Mouse (Mus musculus): ENCODE data around the gene Smurf1.

Gene Smurf1

DNA sequence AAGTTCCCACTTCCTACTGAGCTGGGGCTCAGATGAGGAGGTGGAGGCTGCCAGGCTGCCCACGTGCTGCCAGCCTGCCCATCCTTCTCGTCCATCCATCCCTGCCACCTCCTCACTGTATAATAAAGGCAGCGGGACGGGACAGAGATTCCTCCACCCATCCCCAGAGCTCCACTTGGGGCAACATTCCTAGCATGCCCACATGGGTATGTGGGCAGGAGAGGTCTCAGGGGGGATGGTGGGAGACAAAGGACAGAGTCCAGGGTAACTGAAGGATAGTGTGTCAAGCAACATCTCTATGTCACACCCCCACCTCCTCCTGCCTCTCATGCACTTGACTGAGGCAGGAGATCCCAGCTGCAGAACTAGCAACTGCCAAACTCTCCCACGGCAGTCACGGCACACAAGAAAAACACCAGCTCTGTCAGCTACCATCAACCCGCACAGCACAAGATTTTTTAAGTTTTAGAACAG is 51.2 kb downstream of the Smurf1 start:
- no peak for DNase-seq (ENCODE audit: low spot score)

DNA sequence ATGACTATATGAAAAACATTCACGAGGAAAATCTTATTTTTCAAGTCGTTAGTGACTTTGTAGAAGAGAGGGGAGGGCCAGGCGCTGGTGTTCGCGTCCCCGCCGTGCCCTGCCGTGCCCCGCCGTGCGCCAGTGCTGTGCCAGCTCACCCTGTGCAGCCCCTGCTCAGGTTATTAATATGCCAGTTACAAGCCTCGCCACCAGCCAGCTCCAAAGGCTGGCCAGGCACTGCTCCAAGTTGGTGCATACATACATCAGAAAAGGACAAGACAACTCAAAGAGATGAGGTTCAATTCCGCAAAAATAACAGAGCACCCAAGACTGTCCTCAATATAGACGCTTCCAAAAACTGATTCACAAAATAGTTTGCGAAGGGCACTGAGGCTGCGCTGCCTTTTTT is 51.7 kb downstream of the Smurf1 start:
- no peak for DNase-seq (ENCODE audit: low spot score)

DNA sequence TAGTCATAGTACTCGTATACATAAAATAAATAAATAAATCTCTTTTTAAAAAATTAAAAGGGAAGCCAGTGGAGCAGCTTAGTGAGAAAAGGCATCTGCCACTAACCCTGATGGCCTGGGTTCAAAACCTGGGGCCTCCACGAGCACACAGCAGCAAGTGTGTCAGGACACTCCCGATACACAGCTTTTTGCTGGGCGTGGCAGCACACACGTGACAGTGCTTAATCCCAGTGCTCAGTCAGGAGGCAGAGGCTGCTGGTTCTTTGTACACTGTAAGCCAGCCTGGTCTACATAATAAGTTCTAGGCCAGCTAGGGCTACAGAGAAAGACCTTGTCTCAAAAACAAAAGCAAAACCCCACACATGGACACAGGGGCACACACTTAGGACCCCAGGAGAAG is 52.3 kb downstream of the Smurf1 start:
- no peak for DNase-seq (ENCODE audit: low spot score)

DNA sequence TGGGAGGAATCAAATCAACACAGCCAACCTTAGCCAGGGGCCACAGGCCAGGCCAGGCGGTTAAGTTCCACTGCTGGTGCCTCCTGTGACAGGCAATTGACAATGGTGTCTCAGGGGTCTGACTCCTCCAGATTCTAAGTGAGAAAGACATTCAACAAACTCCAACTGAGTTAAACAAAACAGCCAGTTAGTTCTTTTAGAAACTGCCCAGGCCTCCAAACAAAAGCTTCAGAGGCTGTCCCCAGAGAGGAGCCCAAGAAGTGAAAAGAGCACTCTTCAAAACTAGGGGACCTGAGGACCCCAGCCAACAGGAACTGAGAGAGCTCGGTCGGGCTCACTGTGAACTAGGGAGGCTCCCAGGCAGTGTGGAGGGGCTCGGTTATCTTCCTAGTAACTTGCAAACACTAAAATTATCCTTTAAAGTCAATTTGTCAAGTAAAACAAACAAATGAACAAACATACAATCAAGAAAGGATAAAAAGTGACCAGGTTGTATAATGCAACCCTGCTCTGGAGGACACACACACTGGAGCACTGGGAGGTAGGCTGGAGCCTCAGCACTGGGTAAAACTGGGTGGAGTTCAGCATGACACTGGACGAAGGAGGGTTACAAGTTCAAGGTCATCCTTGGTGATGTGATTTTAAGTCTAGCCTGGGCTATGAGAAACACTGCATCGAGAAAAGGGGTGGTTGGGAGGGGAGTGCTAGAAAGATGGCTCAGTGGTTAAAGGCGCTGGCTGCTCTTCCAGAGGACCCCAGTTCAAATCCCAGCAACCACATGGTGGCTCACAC is 52.9 kb downstream of the Smurf1 start:
- no peak for DNase-seq (ENCODE audit: low spot score)

DNA sequence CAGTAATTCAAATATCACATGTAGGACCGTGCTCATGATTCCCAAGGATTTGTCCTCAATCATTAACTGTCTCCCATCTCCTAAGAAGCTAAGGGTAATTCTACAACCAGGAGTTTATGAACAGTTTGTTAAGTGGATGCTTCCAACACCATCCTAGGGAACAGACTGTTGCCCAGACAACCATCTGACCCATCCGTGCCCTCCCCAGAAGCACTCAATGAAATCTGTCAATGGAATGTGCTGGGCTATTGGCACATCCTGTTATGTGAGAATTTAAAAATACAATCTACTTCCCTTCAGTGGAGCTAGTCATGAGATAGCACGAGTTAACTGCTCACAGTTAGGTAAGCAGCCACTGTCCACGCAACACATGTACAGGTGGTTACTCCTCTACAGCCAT is 56.1 kb downstream of the Smurf1 start:
- DNase-seq (ENCODE audit: low spot score), result no peak

DNA sequence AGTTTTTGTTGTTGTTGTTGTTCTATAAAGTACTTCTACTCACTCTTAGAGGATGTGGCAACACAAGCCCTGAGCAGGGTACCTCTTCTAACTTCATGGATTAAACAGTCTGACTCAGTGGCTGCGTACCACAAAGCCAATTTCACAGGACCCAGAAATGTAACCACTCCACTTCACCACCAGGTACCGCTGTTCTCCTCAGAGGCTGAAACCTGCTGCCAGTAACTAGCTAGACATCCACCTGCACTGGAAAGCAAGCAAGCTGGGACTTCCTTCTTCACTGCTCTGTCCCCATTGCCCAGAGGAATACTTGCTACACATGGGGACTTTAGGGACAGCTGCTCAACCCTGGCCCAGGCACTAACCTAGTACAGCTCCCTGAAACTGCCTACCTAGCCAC is 58.1 kb downstream of the Smurf1 start:
- no peak for DNase-seq (ENCODE audit: low spot score)

DNA sequence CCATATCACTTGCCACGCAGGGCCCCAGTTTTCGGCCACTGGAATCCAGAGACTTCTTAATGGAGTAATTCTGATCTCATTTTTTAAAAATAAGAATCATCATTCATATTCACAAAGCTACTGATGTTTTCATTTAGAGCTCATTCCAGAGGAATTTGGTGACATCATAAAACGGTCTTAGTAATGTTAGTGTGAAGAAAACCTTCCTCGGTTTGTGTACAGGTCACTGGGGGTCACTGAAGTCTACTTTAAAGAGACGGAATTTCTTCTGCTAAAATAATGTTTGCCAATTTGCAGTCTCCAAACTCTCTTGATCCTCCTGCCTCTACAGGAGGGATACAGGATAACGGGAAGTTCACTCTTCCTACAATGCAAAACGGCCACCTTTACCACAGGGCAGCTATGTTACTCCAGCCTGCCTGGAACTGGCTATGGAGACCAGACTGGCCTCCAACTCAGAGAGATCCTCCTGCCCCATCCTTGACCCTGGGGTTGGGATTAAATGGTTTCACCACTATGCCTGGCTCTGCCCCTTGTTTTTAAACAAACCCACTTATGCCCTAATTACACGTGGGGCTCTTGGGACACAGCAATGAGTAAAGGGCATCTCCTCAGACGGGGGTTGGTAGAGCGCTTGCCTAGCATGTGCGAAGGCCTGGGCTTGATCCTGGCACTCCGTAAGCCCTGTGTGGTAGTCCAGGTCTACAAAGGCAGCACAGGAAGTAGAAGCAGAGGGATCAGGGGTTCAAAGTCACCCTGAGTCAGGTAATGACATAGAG is 61.1 kb downstream of the Smurf1 start:
- no peak for DNase-seq (ENCODE audit: low spot score)

DNA sequence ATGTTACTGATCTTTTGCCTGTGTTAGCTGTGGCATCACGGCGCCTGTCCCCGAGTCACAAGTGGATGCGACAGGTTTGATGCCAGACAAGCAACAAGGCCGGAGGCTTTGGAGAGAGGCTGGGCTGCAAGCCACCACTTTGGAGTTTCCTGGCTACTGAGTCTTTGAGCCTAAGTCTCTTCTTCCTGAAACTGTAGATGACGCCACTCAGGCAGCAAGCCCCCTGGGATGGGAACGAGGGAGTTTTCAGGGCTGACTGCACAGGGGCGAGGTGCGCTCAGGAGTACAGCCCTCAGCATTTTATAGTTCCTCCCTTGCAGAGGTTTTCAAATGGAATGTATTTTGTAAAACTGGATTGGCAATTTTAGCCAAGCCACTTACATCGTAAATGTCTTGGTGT is 63.9 kb downstream of the Smurf1 start:
- no peak for DNase-seq (ENCODE audit: low spot score)

DNA sequence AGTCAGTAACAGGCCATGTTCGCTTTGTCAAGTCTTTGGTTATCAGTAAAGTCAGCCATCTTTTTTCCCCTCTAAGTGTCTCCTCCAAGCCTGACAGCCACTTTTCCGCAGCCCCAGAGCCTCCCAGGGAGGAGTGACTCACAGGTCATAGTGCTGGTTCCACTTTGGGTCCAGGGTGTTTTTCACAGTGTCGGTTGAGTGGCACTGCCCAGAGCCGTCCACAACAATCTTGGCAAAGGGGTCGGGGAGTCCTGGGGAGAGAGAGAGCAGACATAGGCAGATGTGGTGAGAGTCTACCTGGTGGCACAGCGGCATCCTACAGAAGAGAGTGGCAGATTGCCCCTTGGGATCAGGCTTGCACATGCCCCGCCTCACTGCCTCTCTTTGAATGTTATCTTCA is 64.6 kb downstream of the Smurf1 start:
- no peak for DNase-seq (ENCODE audit: low spot score)

DNA sequence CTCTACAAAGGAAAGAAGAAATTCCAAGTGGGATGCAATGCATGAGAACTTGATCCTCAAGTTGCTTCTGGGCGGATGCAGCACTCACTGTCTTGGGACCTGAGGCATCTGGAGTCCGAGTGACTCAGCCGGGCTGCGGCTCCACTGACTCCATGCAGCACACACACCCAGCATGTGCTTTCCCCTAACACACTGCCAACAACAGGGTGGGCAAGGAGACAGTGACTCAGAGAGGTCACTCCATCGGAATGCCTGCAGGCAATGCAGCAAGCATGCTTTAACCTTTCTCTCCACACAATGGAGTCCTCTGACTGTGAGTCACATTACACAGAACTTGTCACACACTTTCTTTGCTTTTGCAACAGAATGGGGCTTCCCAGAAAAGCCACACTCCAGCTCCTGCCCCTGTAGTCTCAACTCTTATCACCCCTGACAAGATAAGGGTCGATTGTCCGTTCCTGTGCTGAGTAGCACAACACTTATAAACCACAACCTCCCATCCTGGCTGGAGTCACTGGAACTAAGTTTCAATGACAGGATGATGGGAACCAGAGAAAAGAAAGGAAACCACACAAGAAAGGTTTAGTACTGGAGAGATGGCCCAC is 67.1 kb downstream of the Smurf1 start:
- DNase-seq (ENCODE audit: low spot score), result no peak

DNA sequence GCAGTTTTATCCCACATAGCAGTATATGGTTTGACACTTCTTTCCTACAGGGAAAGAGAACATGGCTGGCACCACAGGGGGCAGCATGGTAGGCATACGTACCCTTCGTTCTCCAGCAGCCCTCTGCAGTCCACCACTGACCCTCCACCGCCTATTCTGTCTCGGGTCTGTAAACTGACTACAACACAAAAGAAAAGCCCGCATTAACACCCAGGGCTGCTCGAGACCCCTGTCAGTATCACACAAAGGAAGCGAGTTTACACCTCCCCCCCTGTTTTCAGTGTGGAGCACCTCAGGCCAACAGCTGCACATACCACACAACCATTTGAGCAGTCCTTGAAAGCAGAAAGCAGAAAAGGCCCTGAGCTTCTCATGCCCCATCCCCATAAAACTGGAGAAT is 67.8 kb downstream of the Smurf1 start:
- DNase-seq (ENCODE audit: low spot score), result no peak

DNA sequence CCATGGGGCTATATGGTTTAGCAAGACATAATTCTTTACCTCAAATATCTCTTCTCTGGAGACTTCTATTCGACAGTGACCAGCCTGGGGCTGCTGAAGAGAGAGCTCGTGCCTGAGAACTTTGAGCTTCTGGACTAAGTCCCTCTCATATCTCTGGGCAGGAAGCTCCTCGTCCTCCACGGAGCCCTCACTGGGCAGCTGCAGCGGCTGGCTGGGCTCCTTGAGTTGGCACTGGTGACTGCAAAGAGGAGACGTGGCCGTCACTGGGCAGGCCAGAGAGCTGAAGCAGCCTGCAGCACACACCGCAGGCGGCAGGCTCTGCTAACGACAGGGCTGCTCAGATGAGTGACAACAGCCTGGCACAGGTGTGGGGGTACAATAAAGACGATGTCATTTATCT is 74.4 kb downstream of the Smurf1 start:
- DNase-seq (ENCODE audit: low spot score), result no peak

DNA sequence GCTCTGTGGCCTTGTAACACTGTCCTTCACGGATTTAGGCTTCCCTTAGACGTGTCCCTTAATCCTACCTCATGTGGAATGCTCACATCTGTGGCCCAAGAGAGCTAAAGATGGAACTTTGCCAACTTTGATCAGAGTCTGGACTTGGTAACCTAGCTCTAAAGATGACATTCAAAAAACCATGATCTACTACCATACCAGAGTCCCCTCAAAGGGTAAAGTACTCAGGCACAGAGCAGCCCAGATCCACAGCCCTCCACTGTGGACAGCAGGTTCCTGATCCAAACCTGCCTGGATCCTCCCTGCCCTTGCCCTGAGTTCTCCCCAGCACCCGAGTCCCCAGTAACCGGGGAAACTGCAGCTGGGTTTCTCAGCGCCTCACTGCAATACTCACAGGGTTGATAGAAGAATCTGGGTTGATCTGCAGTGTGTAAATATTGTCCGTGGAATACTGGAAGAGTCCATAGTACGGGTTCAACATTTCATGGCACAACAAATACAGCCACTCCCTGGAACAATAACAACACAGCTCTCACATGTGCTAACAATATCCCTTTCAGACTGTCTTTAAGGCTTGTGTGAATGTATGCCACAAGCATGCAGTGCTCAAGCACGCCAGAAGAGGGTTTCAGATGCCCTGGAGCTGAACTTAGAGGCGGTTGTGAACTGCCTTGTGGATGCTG is 79.5 kb downstream of the Smurf1 start:
- DNase-seq (ENCODE audit: low spot score), result no peak

DNA sequence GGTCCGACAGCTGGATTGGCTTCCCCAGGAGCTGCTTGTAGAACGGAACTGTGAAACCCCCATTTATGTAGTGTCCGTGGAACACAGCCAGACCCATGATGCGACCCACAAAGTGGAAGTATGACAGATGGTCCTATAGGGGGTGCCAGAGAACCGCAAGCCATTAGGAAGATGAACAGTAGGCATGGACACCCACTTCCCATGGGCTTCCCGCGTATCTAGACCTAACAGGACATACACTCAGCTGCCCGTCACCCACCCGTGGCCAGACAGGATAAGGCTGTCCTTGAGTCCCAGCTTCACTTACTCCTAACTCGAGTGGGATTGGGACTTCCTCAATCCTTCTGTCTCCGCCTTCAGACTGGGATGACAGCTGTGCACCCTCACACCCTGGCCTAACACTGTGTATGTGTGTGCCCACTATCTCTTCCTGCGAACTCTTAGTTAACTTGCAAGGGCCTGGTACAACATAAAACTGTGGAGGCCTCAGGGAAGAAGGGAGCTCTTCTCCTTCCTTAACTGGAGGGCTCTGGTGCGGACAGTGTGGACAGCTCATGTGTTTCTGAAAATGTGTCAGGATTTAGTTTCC is 80.9 kb downstream of the Smurf1 start:
- no peak for DNase-seq (ENCODE audit: low spot score)

DNA sequence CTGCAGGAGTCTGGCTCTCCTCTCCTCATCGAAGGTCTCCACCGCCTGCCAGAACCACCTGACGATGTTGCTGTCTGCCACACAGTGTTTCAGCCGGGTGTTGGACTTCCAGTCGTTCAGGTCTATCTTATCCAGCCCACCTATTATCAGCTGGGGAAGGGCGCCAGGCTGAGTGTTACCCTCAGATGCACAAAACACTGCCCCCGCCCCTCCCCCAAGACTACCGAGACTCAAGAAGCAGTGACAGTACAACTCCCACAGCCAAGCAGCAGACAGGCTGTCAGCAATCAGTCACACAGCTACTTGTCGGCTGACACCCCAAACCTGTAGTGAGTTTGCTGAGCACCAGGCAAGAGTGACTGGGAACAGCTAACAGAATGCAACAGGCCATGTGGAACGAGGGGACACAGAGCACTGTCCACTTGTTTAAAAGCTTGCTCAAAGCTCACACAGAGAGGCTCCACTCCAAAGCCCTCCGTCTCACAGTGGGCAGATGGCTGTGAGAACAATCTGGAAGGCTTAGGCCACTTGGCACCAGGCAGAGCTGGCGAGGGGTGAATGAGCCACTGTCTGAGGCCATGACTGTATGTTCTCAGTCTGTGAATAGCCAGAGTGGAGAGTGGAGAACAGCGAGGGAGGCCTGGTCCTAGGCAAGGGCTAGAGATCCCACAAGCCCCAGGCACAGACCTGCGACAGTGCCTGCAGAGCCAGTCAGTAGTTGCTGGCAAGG is 83.8 kb downstream of the Smurf1 start:
- DNase-seq (ENCODE audit: low spot score), result no peak

DNA sequence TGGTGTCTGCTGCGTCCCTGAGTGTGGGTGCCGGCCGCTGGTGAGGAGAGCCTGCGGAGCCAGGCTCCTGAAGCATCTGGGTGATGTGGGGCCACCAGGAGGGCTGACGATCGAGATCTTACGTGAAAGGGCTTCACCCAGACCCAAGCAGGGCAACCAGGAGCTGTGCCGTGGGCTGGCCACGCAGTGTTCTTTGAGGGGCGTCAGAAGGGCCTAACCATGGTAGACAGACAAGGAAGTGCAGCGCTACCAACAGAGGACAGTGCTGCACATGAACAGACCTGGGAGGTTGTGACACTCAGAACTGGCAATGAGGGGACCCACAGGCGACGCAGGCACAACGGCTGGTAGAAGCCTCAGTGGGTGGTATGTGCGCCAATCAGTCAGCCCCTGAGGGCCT is 88.6 kb downstream of the Smurf1 start:
- no peak for DNase-seq (ENCODE audit: low spot score)

DNA sequence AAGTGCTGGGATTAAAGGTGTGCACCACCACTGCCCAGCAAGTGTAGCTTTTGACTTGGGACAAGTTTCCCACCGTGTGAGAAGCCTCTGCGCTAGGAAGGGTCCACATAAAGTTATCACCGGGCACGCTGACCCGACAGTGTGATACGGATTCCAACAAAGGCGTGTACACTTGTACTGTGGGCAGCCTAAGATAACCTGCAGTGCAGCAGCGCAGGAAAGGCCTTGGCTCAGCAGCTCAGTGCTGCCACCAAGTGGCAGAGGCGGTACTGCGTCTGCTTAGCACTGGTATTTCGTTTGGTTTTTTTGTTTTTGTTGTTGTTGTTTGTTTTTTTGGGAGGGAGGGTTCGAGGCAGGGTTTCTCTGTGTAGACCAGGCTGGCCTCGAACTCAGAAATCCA is 89.8 kb downstream of the Smurf1 start:
- DNase-seq (ENCODE audit: low spot score), result peak; percentile 37

DNA sequence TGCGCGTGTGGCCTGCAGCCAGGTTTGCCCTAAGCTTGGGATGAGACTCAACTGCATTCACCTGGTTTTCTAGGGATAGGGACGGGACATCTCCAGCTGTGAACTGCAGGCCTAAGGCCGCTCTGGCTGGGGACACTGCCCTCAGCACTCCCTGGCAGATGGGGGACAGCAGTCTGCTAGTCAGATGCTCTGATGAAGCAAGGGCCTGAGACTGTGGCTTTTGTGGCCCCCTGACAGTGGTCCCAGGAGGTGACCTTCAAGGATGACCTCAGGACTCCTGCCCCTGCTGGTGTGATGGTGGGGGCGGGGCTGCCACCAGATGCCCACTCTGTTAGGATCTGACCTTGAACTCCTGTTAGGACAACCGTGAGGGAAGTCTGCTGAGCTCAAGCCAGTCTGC is 90.4 kb downstream of the Smurf1 start:
- DNase-seq (ENCODE audit: low spot score), result no peak

DNA sequence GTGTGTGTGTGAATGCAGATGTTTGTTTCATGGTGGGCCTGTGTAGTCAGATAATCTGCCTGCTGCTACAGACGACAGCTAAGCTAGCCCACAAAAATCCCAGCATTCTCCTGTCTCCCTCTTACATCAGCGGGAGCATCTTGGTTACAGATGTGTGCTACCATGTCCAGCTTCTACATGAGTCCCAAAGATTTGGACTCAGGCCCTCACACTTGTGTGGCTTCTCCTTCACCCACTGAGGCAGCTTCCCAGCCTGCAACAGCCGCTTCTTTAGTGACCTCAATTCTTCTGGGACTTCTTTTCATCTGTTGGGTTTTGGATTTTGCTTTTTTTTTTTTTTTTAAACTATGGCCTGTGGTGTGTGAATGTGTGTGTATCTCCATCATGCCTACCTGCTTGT is 92.8 kb downstream of the Smurf1 start:
- no peak for DNase-seq (ENCODE audit: low spot score)

DNA sequence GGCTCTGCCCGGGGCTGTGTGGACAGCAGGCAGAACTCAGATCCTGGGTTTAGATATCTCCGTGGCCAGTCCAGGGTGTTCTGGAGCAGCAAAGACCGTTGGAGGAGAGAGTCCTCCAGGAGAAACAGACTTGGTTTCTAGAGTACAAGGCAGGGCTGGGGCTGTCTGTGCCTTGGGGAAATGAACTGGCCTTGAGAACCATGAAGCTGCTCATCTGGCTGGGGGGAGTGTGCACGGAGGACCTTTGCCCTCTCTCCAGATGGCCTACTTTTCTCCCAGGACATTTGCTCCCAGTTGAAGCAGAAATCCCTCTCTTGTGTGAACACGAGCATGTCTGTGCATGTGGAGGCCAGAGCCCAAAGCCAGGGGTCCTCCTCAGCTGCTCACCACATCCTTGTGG is 93.3 kb downstream of the Smurf1 start:
- no peak for DNase-seq (ENCODE audit: low spot score)

DNA sequence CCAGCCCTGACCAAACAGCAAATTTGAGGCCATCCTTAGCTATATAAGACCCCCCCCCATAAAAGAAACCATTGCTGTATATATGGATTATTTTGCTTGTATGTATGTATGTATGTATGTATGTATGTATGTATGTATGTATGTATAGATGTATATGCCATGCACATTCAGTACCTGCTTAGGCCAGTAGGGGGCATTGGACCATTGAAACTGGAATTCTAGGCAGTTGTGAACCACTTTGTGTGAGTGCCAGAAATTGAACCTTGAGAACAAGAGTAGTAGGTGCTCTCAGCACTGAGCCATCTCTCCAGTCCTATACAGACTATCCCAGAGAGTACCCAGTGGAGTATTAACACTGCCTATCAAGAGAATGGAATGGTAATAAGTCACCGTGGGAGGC is 93.9 kb downstream of the Smurf1 start:
- DNase-seq (ENCODE audit: low spot score), result no peak

DNA sequence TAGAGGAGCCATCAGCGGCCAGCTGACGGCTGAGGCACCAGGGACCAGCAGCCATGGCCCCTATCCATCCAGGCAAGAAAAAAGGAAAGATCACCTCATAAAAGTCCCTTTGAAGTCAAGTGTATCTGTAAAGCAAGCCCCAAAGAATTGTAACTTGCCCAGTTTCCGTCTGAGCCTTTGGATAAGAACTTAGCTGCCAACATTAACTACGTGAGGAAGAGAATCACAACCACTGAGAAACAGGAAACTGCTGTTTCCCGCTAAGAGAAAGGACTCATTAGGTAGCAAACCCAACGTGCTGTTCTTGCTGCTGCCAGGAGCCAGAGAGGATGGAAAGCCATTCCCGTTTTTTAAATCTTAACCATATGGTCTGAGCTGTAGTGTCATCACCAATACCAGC is 94.9 kb downstream of the Smurf1 start:
- DNase-seq (ENCODE audit: low spot score), result no peak

Data from spleen, adult 12 weeks (tissue).